Mouse (Mus musculus) forebrain, embryonic 12.5 days (tissue): ENCODE measurements around the gene Slit1. TPM values are rescaled to one million over a fixed set of nuclear protein-coding genes. Genes with fewer than 3 reads are reported as not detected.

Experiments used
- ATAC-seq: fragments of 200-750 bp; cut with Nextera tagmentation; 2 replicates; pipeline ENCODE4 v1.8.0; 2017; ENCODE audit warnings: moderate TSS enrichment; ENCODE audit not compliant: low FRiP score
- H3K27ac ChIP-seq: fragments of 300-500 bp; sonication (generic); 2 replicates; pipeline ENCODE4 v1.5.1; 2016; ENCODE audit warnings: mild to moderate bottlenecking
- H3K27me3 ChIP-seq: fragments of 300-500 bp; sonication (generic); 2 replicates; pipeline ENCODE4 v1.6.1; 2016; ENCODE audit warnings: mild to moderate bottlenecking
- H3K36me3 ChIP-seq: fragments of 300-500 bp; sonication (generic); replicated peaks from 2 replicates; pipeline ENCODE4 v1.6.1; 2016; ENCODE audit warnings: mild to moderate bottlenecking
- H3K4me1 ChIP-seq: fragments of 300-500 bp; sonication (generic); 2 replicates; pipeline ENCODE4 v1.6.1; 2016
- H3K4me2 ChIP-seq: fragments of 300-500 bp; sonication (generic); 2 replicates; pipeline ENCODE4 v1.6.1; 2016; ENCODE audit warnings: mild to moderate bottlenecking, moderate library complexity
- H3K4me3 ChIP-seq: fragments of 300-500 bp; sonication (generic); replicated peaks from 2 replicates; pipeline ENCODE4 v1.5.1; 2016; ENCODE audit warnings: mild to moderate bottlenecking
- H3K9ac ChIP-seq: fragments of 300-500 bp; sonication (generic); 2 replicates; pipeline ENCODE4 v1.6.1; 2016; ENCODE audit warnings: mild to moderate bottlenecking
- H3K9me3 ChIP-seq: fragments of 300-500 bp; sonication (generic); 2 replicates; pipeline ENCODE4 v1.6.1; 2016
- WGBS: fragments of 180-500 bp; shearing (Covaris S2); methylation state at CpG from one replicate; pipeline ENCODE4 v1.1.7; 2016; 5-methylcytosine and 5-hydroxymethylcytosine counted together
- polyA plus RNA-seq: library from polyadenylated mRNA; unstranded; fragments of >200 nt; fragmentation: Nextera tagmentation; extraction: Ambion mirVana; gene quantifications from 2 replicates; pipeline ENCODE4 v1.2.1, GENCODE M21; 2016

Slit1 gene
- polyA plus RNA-seq, 1 experiment from 2014 or later, result 11.0 TPM

- Histone ChIP-seq H3K4me1 (peaks cover 24% of the 10 kb centered on the region), H3K9ac (no peak overlapping the region), H3K9me3 (no peaks in the 10 kb centered on the region), H3K4me2 (peak overlapping the region; percentile 11; the same call in 1 of the 2 replicates), H3K27ac (no peak overlapping the region), H3K27me3 (peaks cover 26% of the 10 kb centered on the region), H3K36me3 (no peaks in the 10 kb centered on the region), H3K4me3 (no peak overlapping the region)
- WGBS, result 32% methylated on average over 15 of the region's 15 CpGs
- peak; percentile 71 for ATAC-seq
Measured at GRCm38 (mm10) chr19:41754760-41755159, 11.3 kb upstream of the Slit1 start.

- Histone ChIP-seq H3K27ac (no peak overlapping the region), H3K36me3 (no peaks in the 10 kb centered on the region), H3K4me1 (peaks cover 31% of the 10 kb centered on the region), H3K27me3 (peaks cover 33% of the 10 kb centered on the region), H3K9me3 (no peaks in the 10 kb centered on the region), H3K4me2 (no peak overlapping the region), H3K4me3 (no peak overlapping the region), H3K9ac (no peak overlapping the region)
- ATAC-seq, result no peak
- WGBS, result 63% methylated on average over 11 of the region's 11 CpGs
Measured at GRCm38 (mm10) chr19:41751906-41752305, 8.4 kb upstream of the Slit1 start.

- peaks cover 64% of the 10 kb centered on the region for H3K4me1 ChIP-seq
- H3K4me3 ChIP-seq, result no peak overlapping the region
- no peak overlapping the region for H3K9ac ChIP-seq
- H3K27me3 ChIP-seq, result peaks cover 54% of the 10 kb centered on the region
- 92% methylated on average over 14 of the region's 14 CpGs for WGBS
- H3K4me2 ChIP-seq, result no peak overlapping the region
- H3K9me3 ChIP-seq, result no peaks in the 10 kb centered on the region
- ATAC-seq, result no peak
- no peaks in the 10 kb centered on the region for H3K36me3 ChIP-seq
- no peak overlapping the region for H3K27ac ChIP-seq
Measured at GRCm38 (mm10) chr19:41747436-41747835, 4.0 kb upstream of the Slit1 start.

GRCm38 (mm10) chr19:41745941-41746557, 2.6 kb upstream of the Slit1 start:
- ATAC-seq, result peak; percentile 84
- H3K4me3 ChIP-seq, result no peak overlapping the region
- peak overlapping the region; percentile 21; the same call in 1 of the 2 replicates for H3K4me2 ChIP-seq
- peak overlapping the region; percentile 77 for H3K27ac ChIP-seq
- no peaks in the 10 kb centered on the region for H3K9me3 ChIP-seq
- 22% methylated on average over 15 of the region's 15 CpGs for whole genome bisulfite sequencing
- H3K27me3 ChIP-seq, result peaks cover 56% of the 10 kb centered on the region
- no peak overlapping the region for H3K9ac ChIP-seq
- H3K4me1 ChIP-seq, result peaks cover 67% of the 10 kb centered on the region
- no peaks in the 10 kb centered on the region for H3K36me3 ChIP-seq

- H3K4me1 ChIP-seq, result peaks cover 75% of the 10 kb centered on the region
- H3K27ac ChIP-seq, result peak overlapping the region; percentile 86
- 0 out of 2 replicates have a peak overlapping the region, but pooled peaks have one; percentile 8 for H3K4me3 ChIP-seq
- H3K9ac ChIP-seq, result 0 out of 2 replicates have a peak overlapping the region, but pooled peaks have one; percentile 21
- H3K9me3 ChIP-seq, result no peaks in the 10 kb centered on the region
- H3K4me2 ChIP-seq, result peak overlapping the region; percentile 48
- ATAC-seq, result no peak
- peaks cover 81% of the 10 kb centered on the region for H3K27me3 ChIP-seq
- H3K36me3 ChIP-seq, result no peaks in the 10 kb centered on the region
- WGBS, result 12% methylated on average over 4 of the region's 4 CpGs
Measured at GRCm38 (mm10) chr19:41738896-41739295, 4.6 kb downstream of the Slit1 start.

GRCm38 (mm10) chr19:41738429-41738805, 5.0 kb downstream of the Slit1 start:
- no peaks in the 10 kb centered on the region for H3K36me3 ChIP-seq
- 3% methylated on average over 14 of the region's 14 CpGs for WGBS
- H3K9me3 ChIP-seq, result no peaks in the 10 kb centered on the region
- peaks cover 81% of the 10 kb centered on the region for H3K27me3 ChIP-seq
- H3K27ac ChIP-seq, result peak overlapping the region; percentile 86
- ATAC-seq, result no peak
- 0 out of 2 replicates have a peak overlapping the region, but pooled peaks have one; percentile 21 for H3K9ac ChIP-seq
- peak overlapping the region; percentile 48 for H3K4me2 ChIP-seq
- H3K4me1 ChIP-seq, result peaks cover 71% of the 10 kb centered on the region
- peak overlapping the region; percentile 19 for H3K4me3 ChIP-seq

GRCm38 (mm10) chr19:41737657-41738428, 5.6 kb downstream of the Slit1 start:
- Histone ChIP-seq H3K27ac (peak overlapping the region; percentile 86), H3K4me3 (peak overlapping the region; percentile 19), H3K4me2 (peak overlapping the region; percentile 48), H3K36me3 (no peaks in the 10 kb centered on the region), H3K4me1 (peaks cover 65% of the 10 kb centered on the region), H3K9me3 (no peaks in the 10 kb centered on the region), H3K9ac (no peak overlapping the region), H3K27me3 (peaks cover 79% of the 10 kb centered on the region)
- WGBS, result 4% methylated on average over 18 of the region's 18 CpGs
- peak; percentile 85 for ATAC-seq

GRCm38 (mm10) chr19:41734685-41735084, 8.8 kb downstream of the Slit1 start:
- Histone ChIP-seq H3K4me3 (no peak overlapping the region), H3K27me3 (peaks cover 62% of the 10 kb centered on the region), H3K9ac (no peak overlapping the region), H3K27ac (peak overlapping the region; percentile 51), H3K36me3 (no peaks in the 10 kb centered on the region), H3K4me1 (peaks cover 38% of the 10 kb centered on the region), H3K9me3 (peaks cover 12% of the 10 kb centered on the region), H3K4me2 (peak overlapping the region; percentile 5; the same call in 1 of the 2 replicates)
- 4% methylated on average over 10 of the region's 10 CpGs for WGBS
- ATAC-seq, result peak; percentile 70

GRCm38 (mm10) chr19:41725491-41725890, 18.0 kb downstream of the Slit1 start:
- Histone ChIP-seq H3K4me1 (peaks cover 16% of the 10 kb centered on the region), H3K27me3 (peaks cover 47% of the 10 kb centered on the region), H3K4me2 (no peak overlapping the region), H3K4me3 (no peak overlapping the region), H3K27ac (no peak overlapping the region), H3K9ac (no peak overlapping the region), H3K36me3 (no peaks in the 10 kb centered on the region), H3K9me3 (peaks cover under 1% of the 10 kb centered on the region; the same call in 1 of the 2 replicates)
- no peak for ATAC-seq
- 28% methylated on average over 2 of the region's 2 CpGs for WGBS

- Histone ChIP-seq H3K4me2 (no peak overlapping the region), H3K9me3 (no peaks in the 10 kb centered on the region), H3K27ac (no peak overlapping the region), H3K4me3 (no peak overlapping the region), H3K27me3 (peaks cover 44% of the 10 kb centered on the region), H3K9ac (no peak overlapping the region), H3K4me1 (peaks cover 16% of the 10 kb centered on the region), H3K36me3 (no peaks in the 10 kb centered on the region)
- 21% methylated on average over 9 of the region's 9 CpGs for WGBS
- peak; percentile 78 for ATAC-seq
Measured at GRCm38 (mm10) chr19:41724831-41725470, 18.5 kb downstream of the Slit1 start.

- Histone ChIP-seq H3K4me3 (no peak overlapping the region), H3K4me2 (no peak overlapping the region), H3K27ac (no peak overlapping the region), H3K9ac (no peak overlapping the region), H3K36me3 (no peaks in the 10 kb centered on the region), H3K4me1 (peaks cover 20% of the 10 kb centered on the region), H3K9me3 (no peaks in the 10 kb centered on the region), H3K27me3 (peaks cover 42% of the 10 kb centered on the region)
- ATAC-seq, result no peak
- 60% methylated on average over 2 of the region's 2 CpGs for WGBS
Measured at GRCm38 (mm10) chr19:41723337-41723736, 20.1 kb downstream of the Slit1 start.

GRCm38 (mm10) chr19:41719436-41719835, 24.0 kb downstream of the Slit1 start:
- Histone ChIP-seq H3K27ac (no peak overlapping the region), H3K4me1 (peaks cover 39% of the 10 kb centered on the region)

More at GRCm38 (mm10) chr19:41719436-41719835, 24.0 kb downstream of the Slit1 start:
- Histone ChIP-seq H3K4me3 (no peak overlapping the region), H3K9ac (no peak overlapping the region), H3K36me3 (no peaks in the 10 kb centered on the region), H3K4me2 (no peak overlapping the region), H3K27me3 (peaks cover 52% of the 10 kb centered on the region), H3K9me3 (no peaks in the 10 kb centered on the region)
- WGBS, result 81% methylated on average over 8 of the region's 8 CpGs
- ATAC-seq, result no peak
